Mouse (Mus musculus) forebrain, embryonic 10.5 days (tissue): ENCODE data around the gene Lyrm7. TPM values are rescaled to one million over a fixed set of nuclear protein-coding genes. Genes with fewer than 3 reads are reported as not detected.
A peak's percentile ranks its signal among the peaks of the same experiment; 100 is the strongest.

ENCODE experiments used
- DNase-seq: peaks from one replicate; pipeline ENCODE4 v3.0.0-alpha.2; 2017; ENCODE audit warnings: low spot score; ENCODE audit errors: extremely low spot score
- H3K27ac ChIP-seq: fragments of 300-500 bp; sonication (generic); 2 replicates; pipeline ENCODE4 v1.5.1; 2016; ENCODE audit warnings: mild to moderate bottlenecking
- H3K27me3 ChIP-seq: fragments of 300-500 bp; sonication (generic); 2 replicates; pipeline ENCODE4 v1.6.1; 2016; ENCODE audit warnings: mild to moderate bottlenecking; ENCODE audit not compliant: poor library complexity, severe bottlenecking
- H3K36me3 ChIP-seq: fragments of 300-500 bp; sonication (generic); replicated peaks from 2 replicates; pipeline ENCODE4 v1.6.1; 2016; ENCODE audit warnings: mild to moderate bottlenecking, moderate library complexity
- H3K4me1 ChIP-seq: fragments of 300-500 bp; sonication (generic); 2 replicates; pipeline ENCODE4 v1.6.1; 2016
- H3K4me3 ChIP-seq: fragments of 300-500 bp; sonication (generic); 2 replicates; pipeline ENCODE4 v1.5.1; 2016; ENCODE audit warnings: mild to moderate bottlenecking, moderate library complexity
- H3K9me3 ChIP-seq: fragments of 300-500 bp; sonication (generic); 2 replicates; pipeline ENCODE4 v1.6.1; 2016; ENCODE audit warnings: mild to moderate bottlenecking, moderate library complexity
- WGBS: fragments of 180-500 bp; shearing (Covaris S2); methylation state at CpG from one replicate; pipeline ENCODE4 v1.1.7; 2016; 5-methylcytosine and 5-hydroxymethylcytosine counted together
- polyA plus RNA-seq: library from polyadenylated mRNA; unstranded; fragments of >200 nt; fragmentation: Nextera tagmentation; extraction: Ambion mirVana; gene quantifications from 2 replicates; pipeline ENCODE4 v1.2.1, GENCODE M21; 2016

Gene Lyrm7
- polyA plus RNA-seq, 1 experiment from 2014 or later = 8.0 TPM

GRCm38 (mm10) chr11:54826819-54827218 lies 33.9 kb downstream of the Lyrm7 start:
- H3K36me3 ChIP-seq = no peaks in the 10 kb centered on the region
- no peaks in the 10 kb centered on the region for H3K27me3 ChIP-seq
- H3K4me1 ChIP-seq = no peaks in the 10 kb centered on the region
- H3K27ac ChIP-seq = no peak overlapping the region
- no peak overlapping the region for H3K4me3 ChIP-seq
- peaks cover 12% of the 10 kb centered on the region; the same call in 1 of the 2 replicates for H3K9me3 ChIP-seq
- no peak for DNase-seq
- 93% methylated on average over 8 of the region's 8 CpGs for WGBS

DNA sequence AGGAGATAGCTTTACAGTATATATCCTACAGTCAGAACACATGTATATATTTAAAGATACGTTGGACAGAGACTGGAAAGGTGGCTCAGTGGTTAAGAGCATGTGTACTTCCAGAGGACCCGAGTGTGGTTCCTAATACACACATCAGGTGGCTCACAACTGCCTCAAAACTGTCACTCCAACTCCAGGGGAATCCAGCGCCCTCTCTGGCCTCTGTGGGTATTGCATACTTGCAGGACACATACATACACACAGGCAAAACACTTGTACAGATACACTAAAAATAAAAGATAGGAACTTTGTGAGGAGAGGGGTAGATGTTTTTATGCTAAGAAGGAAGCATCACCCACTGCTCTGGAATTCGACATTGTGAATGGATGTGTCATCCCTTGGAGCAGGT lies 34.9 kb downstream of the Lyrm7 start:
- H3K4me1 ChIP-seq = peaks cover under 1% of the 10 kb centered on the region; the same call in 1 of the 2 replicates
- H3K4me3 ChIP-seq = no peak overlapping the region
- no peak overlapping the region for H3K27ac ChIP-seq
- H3K9me3 ChIP-seq = peaks cover 12% of the 10 kb centered on the region; the same call in 1 of the 2 replicates
- 75% methylated on average over 4 of the region's 4 CpGs for WGBS
- DNase-seq = no peak
- no peaks in the 10 kb centered on the region for H3K27me3 ChIP-seq
- H3K36me3 ChIP-seq = no peaks in the 10 kb centered on the region

DNA sequence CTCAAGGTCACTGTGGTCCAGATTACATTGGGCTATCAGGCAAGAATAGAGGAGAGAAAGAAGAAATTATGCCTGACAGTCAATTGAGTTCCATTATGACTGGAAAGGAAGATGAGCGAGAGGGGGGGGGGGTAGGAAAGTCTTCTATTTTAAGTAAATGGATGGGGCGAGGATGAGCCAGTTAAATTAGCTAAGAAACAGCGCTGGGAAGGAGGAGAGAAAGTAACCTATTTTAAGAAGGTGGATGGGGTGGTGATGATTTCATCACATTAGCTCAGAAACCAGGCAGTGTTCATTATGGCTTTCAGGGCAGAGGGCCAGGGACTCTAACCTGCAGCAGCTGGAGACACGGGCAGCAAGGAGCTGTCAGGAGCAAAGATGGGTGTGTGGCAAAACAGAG lies 37.2 kb downstream of the Lyrm7 start:
- WGBS = 90% methylated on average over 4 of the region's 4 CpGs
- peaks cover 14% of the 10 kb centered on the region for H3K4me1 ChIP-seq

GRCm38 (mm10) chr11:54819489-54819888 lies 41.2 kb downstream of the Lyrm7 start:
- DNase-seq = no peak
- no peaks in the 10 kb centered on the region for H3K27me3 ChIP-seq
- H3K4me1 ChIP-seq = peaks cover 14% of the 10 kb centered on the region
- no peaks in the 10 kb centered on the region for H3K36me3 ChIP-seq
- peaks cover 13% of the 10 kb centered on the region; the same call in 1 of the 2 replicates for H3K9me3 ChIP-seq
- WGBS = 75% methylated on average over 7 of the region's 7 CpGs
- no peak overlapping the region for H3K4me3 ChIP-seq
- H3K27ac ChIP-seq = no peak overlapping the region

More for the DNA sequence above, 37.2 kb downstream of the Lyrm7 start:
- Histone ChIP-seq H3K9me3 (peaks cover 18% of the 10 kb centered on the region; the same call in 1 of the 2 replicates), H3K27ac (no peak overlapping the region), H3K4me3 (no peak overlapping the region), H3K36me3 (no peaks in the 10 kb centered on the region), H3K27me3 (no peaks in the 10 kb centered on the region)
- DNase-seq = no peak

DNA sequence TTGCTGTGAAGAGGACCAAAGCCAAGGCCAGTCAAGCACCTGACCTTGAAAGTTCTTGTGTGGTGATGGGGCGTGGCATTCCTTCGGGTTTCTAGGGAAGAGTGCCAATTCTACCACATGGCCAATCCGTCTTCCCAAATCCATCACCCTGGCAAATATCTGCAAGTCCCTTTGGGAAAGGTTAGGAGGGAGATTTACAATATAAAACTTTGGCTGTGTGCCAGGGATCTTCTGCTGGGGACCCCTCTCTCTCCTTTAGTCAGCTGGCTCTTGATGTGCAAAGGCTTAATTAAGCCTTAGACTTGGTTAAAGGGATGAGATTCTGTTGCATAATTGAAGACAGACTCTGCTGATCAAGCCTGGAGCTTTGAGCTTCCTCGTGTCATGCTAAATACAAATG lies 43.3 kb downstream of the Lyrm7 start:
- 87% methylated on average over 4 of the region's 4 CpGs for WGBS
- Histone ChIP-seq H3K27ac (no peak overlapping the region), H3K4me3 (no peak overlapping the region)

DNA sequence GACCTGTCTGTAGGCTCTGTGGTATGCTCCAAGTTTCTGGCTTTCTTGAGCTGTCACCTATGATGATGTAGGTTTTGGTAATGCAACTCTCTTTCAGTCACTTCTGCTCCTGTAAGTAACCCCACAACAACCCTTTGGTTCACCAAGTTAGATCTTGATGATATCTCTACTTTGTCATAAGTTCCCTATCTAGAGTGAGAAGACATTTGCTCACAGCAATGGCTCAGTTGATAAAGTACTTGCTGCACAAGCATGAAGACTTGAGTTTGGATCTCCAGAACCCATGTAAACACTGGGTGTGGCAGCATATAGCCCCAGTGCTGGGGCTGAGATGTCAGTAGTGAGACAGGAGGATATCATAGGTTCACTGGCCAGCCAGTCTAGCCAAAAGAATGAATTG lies 45.1 kb downstream of the Lyrm7 start:
- no peaks in the 10 kb centered on the region for H3K36me3 ChIP-seq
- peaks cover 49% of the 10 kb centered on the region for H3K4me1 ChIP-seq
- no peak overlapping the region for H3K27ac ChIP-seq
- H3K27me3 ChIP-seq = no peaks in the 10 kb centered on the region
- DNase-seq = no peak
- H3K9me3 ChIP-seq = peaks cover 6% of the 10 kb centered on the region; the same call in 1 of the 2 replicates
- H3K4me3 ChIP-seq = no peak overlapping the region

More for the DNA sequence above, 43.3 kb downstream of the Lyrm7 start:
- Histone ChIP-seq H3K4me1 (peaks cover 32% of the 10 kb centered on the region), H3K36me3 (no peaks in the 10 kb centered on the region), H3K27me3 (no peaks in the 10 kb centered on the region), H3K9me3 (peaks cover 6% of the 10 kb centered on the region; the same call in 1 of the 2 replicates)
- DNase-seq = no peak

GRCm38 (mm10) chr11:54812812-54813516 lies 47.8 kb downstream of the Lyrm7 start:
- 56% methylated on average over 8 of the region's 8 CpGs for WGBS
- DNase-seq = peak; percentile 60
- no peaks in the 10 kb centered on the region for H3K9me3 ChIP-seq
- H3K4me3 ChIP-seq = no peak overlapping the region
- H3K27me3 ChIP-seq = no peaks in the 10 kb centered on the region
- H3K27ac ChIP-seq = peak overlapping the region; percentile 82
- no peaks in the 10 kb centered on the region for H3K36me3 ChIP-seq
- peaks cover 42% of the 10 kb centered on the region for H3K4me1 ChIP-seq

- Histone ChIP-seq H3K4me1 (peaks cover 42% of the 10 kb centered on the region), H3K4me3 (no peak overlapping the region), H3K9me3 (no peaks in the 10 kb centered on the region), H3K27me3 (no peaks in the 10 kb centered on the region), H3K36me3 (no peaks in the 10 kb centered on the region), H3K27ac (peak overlapping the region; percentile 82)
- no peak for DNase-seq
- WGBS = 69% methylated on average over 4 of the region's 4 CpGs
Observed at GRCm38 (mm10) chr11:54812314-54812713, 48.4 kb downstream of the Lyrm7 start.

- no peaks in the 10 kb centered on the region for H3K36me3 ChIP-seq
- no peak overlapping the region for H3K4me3 ChIP-seq
- WGBS = 85% methylated on average over 3 of the region's 3 CpGs
- H3K9me3 ChIP-seq = no peaks in the 10 kb centered on the region
- no peak for DNase-seq
- peaks cover 42% of the 10 kb centered on the region for H3K4me1 ChIP-seq
- no peaks in the 10 kb centered on the region for H3K27me3 ChIP-seq
- peak overlapping the region; percentile 82 for H3K27ac ChIP-seq
Observed at GRCm38 (mm10) chr11:54811054-54811453, 49.7 kb downstream of the Lyrm7 start.

- H3K4me1 ChIP-seq = peaks cover 42% of the 10 kb centered on the region
- WGBS = 90% methylated on average over 5 of the region's 5 CpGs
- no peaks in the 10 kb centered on the region for H3K27me3 ChIP-seq
- H3K9me3 ChIP-seq = peaks cover 1% of the 10 kb centered on the region; the same call in 1 of the 2 replicates
- no peak overlapping the region for H3K4me3 ChIP-seq
- no peak for DNase-seq
- no peaks in the 10 kb centered on the region for H3K36me3 ChIP-seq
- 0 out of 2 replicates have a peak overlapping the region, but pooled peaks have one; percentile 25 for H3K27ac ChIP-seq
Observed at GRCm38 (mm10) chr11:54809582-54809981, 51.1 kb downstream of the Lyrm7 start.

- WGBS = 86% methylated on average over 4 of the region's 4 CpGs
- Histone ChIP-seq H3K4me1 (peaks cover 31% of the 10 kb centered on the region), H3K9me3 (peaks cover 2% of the 10 kb centered on the region; the same call in 1 of the 2 replicates), H3K4me3 (no peak overlapping the region), H3K36me3 (no peaks in the 10 kb centered on the region), H3K27ac (no peak overlapping the region), H3K27me3 (no peaks in the 10 kb centered on the region)
- no peak for DNase-seq
Observed at GRCm38 (mm10) chr11:54808177-54808576, 52.5 kb downstream of the Lyrm7 start.

DNA sequence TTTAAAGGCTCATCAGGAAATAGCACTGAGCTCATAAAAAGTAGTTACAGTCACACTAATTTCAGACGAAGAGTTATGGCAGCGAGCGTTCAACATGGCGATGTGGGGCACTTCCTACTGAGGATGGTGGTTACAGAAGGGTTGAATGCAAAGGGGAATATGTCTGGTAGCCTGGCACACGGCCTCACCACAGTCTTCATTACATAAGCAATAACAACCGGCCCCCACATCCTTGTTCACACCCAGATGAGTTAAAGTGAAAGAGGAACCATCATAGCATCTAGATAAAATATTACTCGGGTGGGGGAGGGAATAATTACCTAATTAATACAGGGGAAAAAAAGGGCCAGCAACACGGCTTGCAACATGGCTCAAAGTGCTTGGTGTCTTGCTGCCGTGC lies 53.0 kb downstream of the Lyrm7 start:
- H3K9me3 ChIP-seq = peaks cover 2% of the 10 kb centered on the region; the same call in 1 of the 2 replicates
- no peaks in the 10 kb centered on the region for H3K27me3 ChIP-seq
- H3K4me3 ChIP-seq = no peak overlapping the region
- H3K36me3 ChIP-seq = no peaks in the 10 kb centered on the region
- DNase-seq = no peak
- peaks cover 26% of the 10 kb centered on the region for H3K4me1 ChIP-seq
- H3K27ac ChIP-seq = no peak overlapping the region
- 87% methylated on average over 9 of the region's 9 CpGs for WGBS

- peaks cover 2% of the 10 kb centered on the region; the same call in 1 of the 2 replicates for H3K9me3 ChIP-seq
- H3K27me3 ChIP-seq = no peaks in the 10 kb centered on the region
- DNase-seq = no peak
- H3K4me3 ChIP-seq = no peak overlapping the region
- 92% methylated on average over 28 of the region's 28 CpGs for WGBS
- H3K36me3 ChIP-seq = no peaks in the 10 kb centered on the region
- H3K4me1 ChIP-seq = peaks cover 18% of the 10 kb centered on the region
- H3K27ac ChIP-seq = no peak overlapping the region
Observed at GRCm38 (mm10) chr11:54806891-54807290, 53.8 kb downstream of the Lyrm7 start.
